Mouse (Mus musculus): ENCODE data around the gene F2. TPM values are rescaled to one million over a fixed set of nuclear protein-coding genes. Genes with fewer than 3 reads are reported as not detected.
"Not testable (repeated sequence)": the region's sequence is repeated elsewhere in the genome, so short reads cannot be mapped to it uniquely, and the experiment has no call there.

The F2 gene
- polyA plus RNA-seq, 1 experiment from 2014 or later, result 3.0 TPM

DNA sequence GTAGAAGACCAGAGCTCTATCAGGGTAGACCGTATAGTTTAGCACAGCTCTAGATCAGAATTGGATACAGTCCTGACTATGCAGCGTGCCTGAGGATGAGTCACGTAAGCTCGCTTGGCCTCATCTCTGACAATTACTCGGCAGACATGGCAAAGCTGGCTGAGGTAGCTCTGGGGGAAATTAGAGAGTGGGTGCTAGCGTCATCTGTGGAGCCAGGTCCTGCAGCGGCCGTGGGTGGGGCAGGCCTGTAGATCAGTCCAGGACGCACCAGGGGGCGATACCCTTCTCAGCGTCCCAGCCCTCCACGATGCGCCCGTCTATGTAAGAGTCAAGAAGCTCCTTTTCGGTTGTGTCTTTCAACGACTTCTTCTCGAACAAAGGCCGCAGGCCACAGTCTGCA lies 6.5 kb downstream of the F2 start:
- WGBS (ENCODE audit: insufficient replicate concordance), result 75% methylated on average over 18 of the region's 18 CpGs
- H3K36me3 ChIP-seq (ENCODE audit: control insufficient read depth, insufficient read depth, low read length), result no peaks in the 10 kb centered on the region
- H3K4me3 ChIP-seq (ENCODE audit: low read depth, low read length), result no peak overlapping the region
- H3K4me2 ChIP-seq, result no peak overlapping the region
- no peaks in the 10 kb centered on the region for H3K9me3 ChIP-seq (replicated peaks; ENCODE audit: control insufficient read depth, low read length)
- no peak for ATAC-seq (replicated peaks; ENCODE audit: insufficient number of reproducible peaks, low FRiP score, low TSS enrichment)
- no peaks in the 10 kb centered on the region for H3K4me1 ChIP-seq (ENCODE audit: control insufficient read depth, insufficient read depth, low read length)
- H3K27ac ChIP-seq (ENCODE audit: low read depth, low read length), result no peak overlapping the region
- H3K9ac ChIP-seq (ENCODE audit: low read depth, low read length), result no peak overlapping the region
- H3K27me3 ChIP-seq (ENCODE audit: control insufficient read depth, insufficient read depth, low read length), result no peaks in the 10 kb centered on the region

DNA sequence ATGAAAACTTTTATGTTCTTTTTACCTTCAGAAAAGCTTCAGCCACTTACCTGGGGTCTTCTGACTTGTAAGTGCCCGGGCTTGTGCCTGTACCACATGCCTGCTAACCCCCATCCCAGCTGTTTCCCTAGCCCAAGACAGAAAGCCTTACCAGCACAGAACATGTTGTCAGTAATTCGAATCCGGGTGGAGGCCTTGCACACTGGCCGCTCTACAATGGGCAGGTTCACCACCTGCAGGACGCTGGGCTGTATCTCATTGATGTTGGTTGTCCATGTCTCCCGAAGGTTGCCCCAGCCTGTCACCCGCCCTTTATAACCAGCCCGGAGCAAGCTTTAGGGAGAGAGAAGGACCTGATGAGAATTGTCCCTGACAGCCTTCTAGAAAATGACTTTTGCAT lies 8.0 kb downstream of the F2 start:
- ATAC-seq (replicated peaks; ENCODE audit: insufficient number of reproducible peaks, low FRiP score, low TSS enrichment), result no peak
- H3K4me3 ChIP-seq (ENCODE audit: low read depth, low read length), result no peak overlapping the region
- H3K4me2 ChIP-seq, result no peak overlapping the region
- 90% methylated on average over 8 of the region's 8 CpGs for WGBS (ENCODE audit: insufficient replicate concordance)
- no peaks in the 10 kb centered on the region for H3K4me1 ChIP-seq (ENCODE audit: control insufficient read depth, insufficient read depth, low read length)
- no peaks in the 10 kb centered on the region for H3K27me3 ChIP-seq (ENCODE audit: control insufficient read depth, insufficient read depth, low read length)
- H3K27ac ChIP-seq (ENCODE audit: low read depth, low read length), result no peak overlapping the region
- H3K36me3 ChIP-seq (ENCODE audit: control insufficient read depth, insufficient read depth, low read length), result no peaks in the 10 kb centered on the region
- no peaks in the 10 kb centered on the region for H3K9me3 ChIP-seq (replicated peaks; ENCODE audit: control insufficient read depth, low read length)
- H3K9ac ChIP-seq (ENCODE audit: low read depth, low read length), result no peak overlapping the region

DNA sequence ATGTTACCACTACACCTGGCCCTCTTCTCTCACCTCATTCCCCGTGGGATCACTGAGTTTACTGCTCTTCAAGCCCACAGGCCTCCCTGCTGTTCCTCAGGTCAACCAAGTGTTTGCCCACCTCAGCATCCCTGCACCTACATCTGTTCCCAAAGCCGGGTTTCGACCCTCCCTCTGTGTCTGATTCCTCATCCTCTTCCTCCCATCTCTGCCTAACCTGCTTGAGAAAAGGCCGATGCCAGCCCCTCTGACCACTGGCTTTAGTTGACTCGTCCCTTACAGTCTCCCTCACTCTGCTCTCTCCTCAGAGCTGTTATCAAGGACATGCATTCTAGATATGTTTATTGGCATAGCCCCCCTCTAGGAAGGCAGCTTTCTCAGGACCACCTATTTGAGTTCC lies 8.7 kb downstream of the F2 start:
- WGBS (ENCODE audit: insufficient replicate concordance), result 74% methylated on average over 5 of the region's 5 CpGs
- ATAC-seq (replicated peaks; ENCODE audit: insufficient number of reproducible peaks, low FRiP score, low TSS enrichment), result no peak
- H3K27ac ChIP-seq (ENCODE audit: low read depth, low read length), result no peak overlapping the region
- H3K4me2 ChIP-seq, result no peak overlapping the region
- no peaks in the 10 kb centered on the region for H3K9me3 ChIP-seq (replicated peaks; ENCODE audit: control insufficient read depth, low read length)
- no peaks in the 10 kb centered on the region for H3K4me1 ChIP-seq (ENCODE audit: control insufficient read depth, insufficient read depth, low read length)
- H3K27me3 ChIP-seq (ENCODE audit: control insufficient read depth, insufficient read depth, low read length), result no peaks in the 10 kb centered on the region
- no peak overlapping the region for H3K4me3 ChIP-seq (ENCODE audit: low read depth, low read length)
- no peak overlapping the region for H3K9ac ChIP-seq (ENCODE audit: low read depth, low read length)
- H3K36me3 ChIP-seq (ENCODE audit: control insufficient read depth, insufficient read depth, low read length), result peaks cover 3% of the 10 kb centered on the region; the same call in 1 of the 2 replicates

DNA sequence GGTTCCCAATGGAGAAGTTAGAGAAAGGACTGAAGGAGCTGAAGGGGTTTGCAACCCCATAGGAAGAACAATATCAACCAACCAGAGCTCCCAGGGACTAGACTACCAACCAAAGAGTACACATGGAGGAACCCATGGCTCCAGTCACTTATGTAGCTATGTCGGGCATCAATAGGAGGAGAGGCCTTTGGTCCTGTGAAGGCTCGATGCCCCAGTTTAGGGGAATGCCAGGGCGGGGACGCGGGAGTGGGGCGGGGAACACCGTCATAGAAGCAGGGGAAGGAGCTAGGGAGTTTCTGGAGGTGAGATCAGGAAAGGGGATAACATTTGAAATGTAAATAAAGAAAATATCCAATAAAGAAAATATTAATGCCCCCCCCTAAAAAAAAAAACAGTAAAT lies 12.8 kb downstream of the F2 start:
- not testable (repeated sequence) for H3K4me3 ChIP-seq (ENCODE audit: low read depth, low read length); H3K9me3 ChIP-seq (replicated peaks; ENCODE audit: control insufficient read depth, low read length); H3K27ac ChIP-seq (ENCODE audit: low read depth, low read length); H3K27me3 ChIP-seq (ENCODE audit: control insufficient read depth, insufficient read depth, low read length); H3K4me2 ChIP-seq; ATAC-seq (replicated peaks; ENCODE audit: insufficient number of reproducible peaks, low FRiP score, low TSS enrichment); H3K4me1 ChIP-seq (ENCODE audit: control insufficient read depth, insufficient read depth, low read length); H3K9ac ChIP-seq (ENCODE audit: low read depth, low read length)
- peaks cover 30% of the 10 kb centered on the region for H3K36me3 ChIP-seq (ENCODE audit: control insufficient read depth, insufficient read depth, low read length)
- 92% methylated on average over 7 of the region's 7 CpGs for WGBS (ENCODE audit: insufficient replicate concordance)

DNA sequence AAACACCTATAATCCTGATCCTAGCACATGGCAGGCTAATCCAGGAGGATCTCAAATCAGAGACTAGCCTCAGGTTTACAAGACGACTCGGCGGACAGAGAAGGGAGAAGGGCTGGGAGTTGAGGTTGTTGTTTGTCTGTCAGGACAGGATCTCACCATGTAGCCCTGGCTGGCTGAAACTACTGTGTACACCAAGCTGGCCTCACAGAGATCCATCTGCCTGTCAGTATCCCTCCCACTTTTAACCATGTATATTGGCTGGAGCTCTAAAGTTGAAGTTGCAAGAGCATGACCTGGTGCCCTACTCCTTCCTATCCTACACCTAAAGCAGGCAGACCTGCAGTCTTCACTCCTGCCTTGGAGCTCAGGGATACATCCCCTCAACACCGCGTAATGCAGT lies 13.9 kb downstream of the F2 start:
- ATAC-seq (replicated peaks; ENCODE audit: insufficient number of reproducible peaks, low FRiP score, low TSS enrichment), result no peak
- 78% methylated on average over 5 of the region's 5 CpGs for WGBS (ENCODE audit: insufficient replicate concordance)
- H3K4me1 ChIP-seq (ENCODE audit: control insufficient read depth, insufficient read depth, low read length), result no peaks in the 10 kb centered on the region
- H3K4me2 ChIP-seq, result no peak overlapping the region
- no peaks in the 10 kb centered on the region for H3K9me3 ChIP-seq (replicated peaks; ENCODE audit: control insufficient read depth, low read length)
- H3K27ac ChIP-seq (ENCODE audit: low read depth, low read length), result no peak overlapping the region
- no peak overlapping the region for H3K9ac ChIP-seq (ENCODE audit: low read depth, low read length)
- H3K27me3 ChIP-seq (ENCODE audit: control insufficient read depth, insufficient read depth, low read length), result no peaks in the 10 kb centered on the region
- peaks cover 34% of the 10 kb centered on the region for H3K36me3 ChIP-seq (ENCODE audit: control insufficient read depth, insufficient read depth, low read length)
- no peak overlapping the region for H3K4me3 ChIP-seq (ENCODE audit: low read depth, low read length)

DNA sequence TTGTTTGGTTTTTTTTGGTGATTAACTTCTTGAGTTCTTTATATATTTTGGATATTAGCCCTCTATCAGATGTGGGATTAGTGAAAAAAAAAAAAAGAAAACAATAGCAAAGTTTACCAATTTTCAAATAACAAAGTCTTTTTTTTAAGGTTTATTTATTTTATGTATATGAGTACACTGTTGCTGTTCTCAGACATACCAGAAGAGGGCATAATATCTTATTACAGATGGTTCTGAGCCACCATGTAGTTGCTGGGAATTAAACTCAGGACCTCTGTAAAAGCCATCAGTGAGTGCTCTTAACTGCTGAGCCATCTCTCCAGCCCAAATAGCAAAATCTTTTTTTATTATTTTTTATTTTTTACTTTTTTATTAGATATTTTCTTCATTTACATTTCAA lies 26.8 kb downstream of the F2 start:
- H3K36me3 ChIP-seq (ENCODE audit: control insufficient read depth, insufficient read depth, low read length), result peaks cover 20% of the 10 kb centered on the region
- not testable (repeated sequence) for H3K4me2 ChIP-seq; ATAC-seq (replicated peaks; ENCODE audit: insufficient number of reproducible peaks, low FRiP score, low TSS enrichment); H3K27ac ChIP-seq (ENCODE audit: low read depth, low read length); H3K27me3 ChIP-seq (ENCODE audit: control insufficient read depth, insufficient read depth, low read length); H3K9ac ChIP-seq (ENCODE audit: low read depth, low read length); H3K4me3 ChIP-seq (ENCODE audit: low read depth, low read length); H3K9me3 ChIP-seq (replicated peaks; ENCODE audit: control insufficient read depth, low read length); H3K4me1 ChIP-seq (ENCODE audit: control insufficient read depth, insufficient read depth, low read length)

DNA sequence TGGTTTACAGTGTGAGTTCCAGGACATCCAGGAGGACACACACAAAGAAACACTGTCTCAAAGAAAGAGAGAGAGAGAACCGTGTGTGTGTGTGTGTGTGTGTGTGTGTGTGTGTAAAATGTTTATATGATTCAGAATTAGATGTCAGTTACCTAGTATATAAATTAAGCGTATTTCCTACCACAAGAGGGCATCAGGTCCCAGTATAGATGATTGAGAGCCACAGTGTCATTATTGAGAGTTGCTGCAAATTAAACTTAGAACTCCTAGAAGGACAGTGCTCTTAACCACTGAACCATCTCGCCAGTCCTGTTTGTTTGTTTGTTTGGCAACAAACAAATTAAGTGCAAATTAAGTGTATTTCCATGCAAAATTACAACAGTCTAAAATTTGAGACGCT lies 33.8 kb downstream of the F2 start:
- H3K9me3 ChIP-seq (replicated peaks; ENCODE audit: control insufficient read depth, low read length), result no peaks in the 10 kb centered on the region
- no peak overlapping the region for H3K27ac ChIP-seq (ENCODE audit: low read depth, low read length)
- H3K9ac ChIP-seq (ENCODE audit: low read depth, low read length), result no peak overlapping the region
- WGBS (ENCODE audit: insufficient replicate concordance), result 92% methylated on average over 4 of the region's 4 CpGs
- H3K36me3 ChIP-seq (ENCODE audit: control insufficient read depth, insufficient read depth, low read length), result peaks cover 48% of the 10 kb centered on the region
- no peak overlapping the region for H3K4me2 ChIP-seq
- ATAC-seq (replicated peaks; ENCODE audit: insufficient number of reproducible peaks, low FRiP score, low TSS enrichment), result no peak
- no peak overlapping the region for H3K4me3 ChIP-seq (ENCODE audit: low read depth, low read length)
- no peaks in the 10 kb centered on the region for H3K27me3 ChIP-seq (ENCODE audit: control insufficient read depth, insufficient read depth, low read length)
- no peaks in the 10 kb centered on the region for H3K4me1 ChIP-seq (ENCODE audit: control insufficient read depth, insufficient read depth, low read length)

DNA sequence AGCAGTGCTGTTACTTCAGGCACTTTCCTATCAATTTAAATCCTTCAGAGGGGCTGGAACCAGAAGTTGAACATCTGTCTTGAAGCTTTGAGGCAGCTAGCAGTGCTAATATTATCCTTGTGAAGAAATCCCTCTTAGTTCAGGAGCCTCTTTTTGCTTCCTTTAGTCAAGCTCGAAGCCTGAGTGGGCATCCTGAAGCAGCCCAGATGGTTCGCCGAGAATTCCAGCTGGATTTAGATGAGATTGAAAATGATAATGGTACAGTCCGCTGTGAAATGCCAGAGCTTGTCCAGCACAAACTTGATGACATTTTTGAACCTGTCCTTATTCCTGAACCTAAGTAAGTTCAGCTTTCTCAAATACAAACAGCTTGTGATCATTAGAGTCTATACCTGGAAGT lies 35.7 kb downstream of the F2 start:
- 91% methylated on average over 4 of the region's 4 CpGs for WGBS (ENCODE audit: insufficient replicate concordance)
- Histone ChIP-seq H3K36me3 (ENCODE audit: control insufficient read depth, insufficient read depth, low read length) (peaks cover 48% of the 10 kb centered on the region), H3K4me2 (no peak overlapping the region), H3K9me3 (replicated peaks; ENCODE audit: control insufficient read depth, low read length) (no peaks in the 10 kb centered on the region), H3K27ac (ENCODE audit: low read depth, low read length) (no peak overlapping the region), H3K27me3 (ENCODE audit: control insufficient read depth, insufficient read depth, low read length) (no peaks in the 10 kb centered on the region), H3K4me1 (ENCODE audit: control insufficient read depth, insufficient read depth, low read length) (no peaks in the 10 kb centered on the region), H3K4me3 (ENCODE audit: low read depth, low read length) (no peak overlapping the region), H3K9ac (ENCODE audit: low read depth, low read length) (no peak overlapping the region)
- no peak for ATAC-seq (replicated peaks; ENCODE audit: insufficient number of reproducible peaks, low FRiP score, low TSS enrichment)

DNA sequence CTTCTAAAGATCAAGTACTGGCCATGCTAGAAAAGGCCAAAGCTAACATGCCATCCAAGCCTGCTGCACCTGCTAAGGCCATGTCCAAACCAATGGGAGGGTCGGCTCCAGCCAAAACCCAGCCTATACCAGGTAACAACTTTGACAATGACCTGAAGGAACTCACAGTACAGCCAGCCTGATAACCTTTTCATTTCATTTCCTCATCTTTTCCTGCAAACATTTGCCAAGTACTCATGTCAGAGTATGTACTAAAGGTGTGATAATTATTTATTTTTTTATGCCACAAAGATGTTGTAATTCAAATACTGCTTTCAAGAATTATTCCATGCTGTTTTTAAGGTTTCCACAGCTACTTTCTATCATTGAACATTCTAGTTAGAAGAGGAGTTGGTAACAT lies 50.0 kb downstream of the F2 start:
- H3K36me3 ChIP-seq (ENCODE audit: control insufficient read depth, insufficient read depth, low read length), result peaks cover 26% of the 10 kb centered on the region
- no peak for ATAC-seq (replicated peaks; ENCODE audit: insufficient number of reproducible peaks, low FRiP score, low TSS enrichment)
- WGBS (ENCODE audit: insufficient replicate concordance), result 95% methylated on average over 1 of the region's 1 CpGs

More for the DNA sequence above, 50.0 kb downstream of the F2 start:
- Histone ChIP-seq H3K4me3 (ENCODE audit: low read depth, low read length) (no peak overlapping the region), H3K4me2 (no peak overlapping the region), H3K27me3 (ENCODE audit: control insufficient read depth, insufficient read depth, low read length) (no peaks in the 10 kb centered on the region), H3K9ac (ENCODE audit: low read depth, low read length) (no peak overlapping the region), H3K27ac (ENCODE audit: low read depth, low read length) (no peak overlapping the region), H3K4me1 (ENCODE audit: control insufficient read depth, insufficient read depth, low read length) (no peaks in the 10 kb centered on the region), H3K9me3 (replicated peaks; ENCODE audit: control insufficient read depth, low read length) (no peaks in the 10 kb centered on the region)

Data from heart, embryonic 11.5 days (tissue).